Mouse (Mus musculus): ENCODE results near the gene Slc25a35.
A peak's percentile ranks its signal among the peaks of the same experiment; 100 is the strongest.
"Not testable (repeated sequence)": the region's sequence is repeated elsewhere in the genome, so short reads cannot be mapped to it uniquely, and the experiment has no call there.

The Slc25a35 gene

DNA sequence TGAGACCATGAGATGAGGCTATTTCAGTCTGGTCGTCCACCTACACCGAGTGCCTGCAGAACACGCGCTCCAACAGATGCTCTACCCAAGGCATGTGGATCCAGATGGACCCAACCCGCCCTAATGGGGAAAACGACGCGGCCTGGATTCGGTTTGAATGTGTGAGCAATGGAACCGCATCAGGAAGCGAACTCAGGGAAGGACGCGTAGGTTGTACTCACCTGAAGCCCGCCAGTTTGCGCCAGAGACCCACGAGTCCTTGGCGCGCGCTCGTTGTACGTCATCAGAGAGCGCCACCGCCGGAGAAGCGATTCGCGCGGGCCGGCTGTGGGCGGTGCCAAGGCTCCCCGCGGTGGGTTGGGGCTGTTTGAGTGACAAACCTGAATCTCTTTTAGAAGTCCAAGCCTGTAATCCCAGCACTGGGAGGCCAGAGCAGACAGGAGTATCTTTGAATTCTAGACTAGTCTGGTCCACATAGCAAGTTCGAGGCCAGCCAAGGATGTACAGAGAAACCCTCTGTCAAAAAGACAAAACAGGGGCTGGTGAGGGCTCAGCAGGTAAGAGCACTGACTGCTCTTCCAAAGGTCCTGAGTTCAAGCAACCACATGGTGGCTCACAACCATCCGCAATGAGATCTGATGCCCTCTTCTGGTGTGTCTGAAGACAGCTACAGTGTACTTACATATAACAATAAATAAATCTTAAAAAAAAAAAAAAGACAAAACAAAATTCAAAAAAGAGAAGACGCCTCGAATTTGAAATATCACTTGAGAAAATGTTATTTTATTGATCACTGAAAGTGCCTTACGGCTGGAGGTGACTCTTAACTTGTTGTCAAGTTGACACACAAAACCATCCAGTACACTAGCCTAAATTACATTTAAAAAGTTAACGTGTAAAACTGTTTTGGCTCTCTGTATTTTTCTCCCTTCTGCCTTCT, 40.5 kb downstream of the Slc25a35 start, which contains the start of gene Pfas:
Gene Pfas, minus strand, starts transcription at position 279 of the 940 bp plus-strand sequence.
- peak; percentile 95 for DNase-seq

DNA sequence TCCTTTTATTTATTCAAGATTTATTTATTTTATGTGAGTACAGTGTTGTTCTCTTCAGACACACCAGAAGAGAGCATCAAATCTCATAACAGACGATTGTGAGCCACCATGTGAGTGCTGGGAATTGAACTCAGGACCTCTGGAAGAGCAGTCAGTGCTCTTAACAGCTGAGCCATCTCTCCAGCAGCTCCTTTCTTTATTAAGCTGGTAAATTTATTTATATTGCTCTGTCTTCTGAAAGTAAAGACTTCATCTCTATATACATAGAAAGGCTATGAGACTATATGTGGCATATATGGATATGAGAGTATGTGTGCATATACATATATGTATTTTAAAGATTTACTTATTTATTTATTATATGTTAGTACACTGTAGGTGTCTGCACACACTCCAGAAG, 41.6 kb downstream of the Slc25a35 start:
- no peak for DNase-seq

DNA sequence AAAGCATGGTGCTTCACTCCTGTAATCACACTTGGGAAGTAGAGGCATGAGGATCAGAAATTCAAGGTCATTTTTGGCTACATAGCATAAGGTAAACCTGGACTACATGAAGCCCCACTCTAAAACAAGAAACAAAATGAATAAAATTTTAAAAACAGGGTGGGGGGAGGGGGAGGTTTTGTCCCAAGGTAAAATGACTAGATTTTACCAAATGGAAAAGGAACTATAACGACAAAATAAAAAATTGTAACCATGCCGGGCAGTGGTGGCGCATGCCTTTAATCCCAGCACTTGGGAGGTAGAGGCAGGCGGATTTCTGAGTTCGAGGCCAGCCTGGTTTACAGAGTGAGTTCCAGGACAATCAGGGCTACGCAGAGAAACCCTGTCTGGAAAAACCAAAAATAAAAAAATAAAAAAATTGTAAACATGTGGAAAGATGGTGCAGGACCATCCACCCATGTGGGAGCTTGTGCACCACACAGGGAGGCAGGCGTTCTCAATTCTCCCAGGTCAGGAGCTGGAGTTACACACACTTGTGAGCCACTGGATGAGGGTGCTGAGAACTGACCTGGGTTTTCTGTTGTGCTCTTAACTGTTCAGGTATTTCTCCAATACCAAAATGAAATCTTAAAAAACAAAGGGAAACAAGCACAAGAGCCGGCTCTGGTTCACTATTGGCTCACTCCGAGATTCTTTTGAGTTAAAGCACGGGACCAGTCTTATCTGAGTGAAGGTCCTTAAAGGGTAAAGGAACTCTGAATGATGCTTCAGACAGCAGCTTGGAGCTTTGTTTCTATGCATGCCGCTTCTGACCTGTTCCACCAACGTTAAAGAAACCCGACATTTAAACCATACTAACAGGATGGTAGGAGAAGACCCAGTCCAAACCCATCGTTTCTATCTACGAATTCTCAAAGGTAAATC, 42.7 kb downstream of the Slc25a35 start:
- no peak for DNase-seq

DNA sequence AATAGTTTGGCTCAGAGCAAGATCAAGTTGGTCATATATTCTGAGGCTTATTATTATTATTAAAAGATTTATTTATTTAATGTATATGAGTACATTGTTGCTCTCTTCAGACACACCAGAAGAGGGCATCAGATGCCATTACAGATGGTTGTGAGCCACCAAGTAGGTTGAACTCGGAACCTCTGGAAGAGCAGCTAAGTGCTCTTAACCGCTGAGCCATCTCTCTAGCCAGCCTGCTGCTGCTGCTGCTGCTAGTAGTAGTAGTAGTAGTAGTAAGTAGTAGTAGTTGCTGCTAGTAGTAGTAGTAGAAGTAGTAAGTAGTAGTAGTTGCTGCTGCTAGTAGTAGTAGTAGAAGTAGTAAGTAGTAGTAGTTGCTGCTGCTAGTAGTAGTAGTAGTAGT, 43.5 kb downstream of the Slc25a35 start:
- DNase-seq = not testable (repeated sequence)

DNA sequence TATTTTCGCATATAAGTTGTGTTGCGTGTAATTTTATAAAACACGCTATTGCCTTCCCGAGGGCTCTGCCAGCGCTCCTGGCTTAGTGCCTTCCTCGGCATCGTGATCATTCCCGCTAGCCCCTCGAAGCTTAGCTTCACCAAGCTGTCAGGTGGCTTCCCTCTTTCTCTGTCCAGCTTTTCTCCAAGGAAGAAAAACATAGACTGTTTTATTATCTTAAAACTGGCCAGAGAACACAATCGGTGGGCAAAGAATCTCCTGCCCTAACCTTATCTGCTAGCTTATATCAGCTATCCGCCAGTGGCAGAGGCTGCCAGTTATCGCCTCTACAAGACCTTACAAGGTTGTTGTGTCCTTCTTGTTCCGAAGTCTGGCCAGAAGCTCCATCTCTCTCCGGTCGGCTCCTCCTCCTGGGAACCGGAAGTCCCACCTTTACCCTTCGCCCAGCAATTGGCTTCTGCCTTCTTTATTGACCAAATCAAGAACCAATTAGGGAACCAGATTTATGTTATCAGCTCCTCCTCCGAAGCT, 44.2 kb downstream of the Slc25a35 start:
- peak; percentile 95 for DNase-seq

DNA sequence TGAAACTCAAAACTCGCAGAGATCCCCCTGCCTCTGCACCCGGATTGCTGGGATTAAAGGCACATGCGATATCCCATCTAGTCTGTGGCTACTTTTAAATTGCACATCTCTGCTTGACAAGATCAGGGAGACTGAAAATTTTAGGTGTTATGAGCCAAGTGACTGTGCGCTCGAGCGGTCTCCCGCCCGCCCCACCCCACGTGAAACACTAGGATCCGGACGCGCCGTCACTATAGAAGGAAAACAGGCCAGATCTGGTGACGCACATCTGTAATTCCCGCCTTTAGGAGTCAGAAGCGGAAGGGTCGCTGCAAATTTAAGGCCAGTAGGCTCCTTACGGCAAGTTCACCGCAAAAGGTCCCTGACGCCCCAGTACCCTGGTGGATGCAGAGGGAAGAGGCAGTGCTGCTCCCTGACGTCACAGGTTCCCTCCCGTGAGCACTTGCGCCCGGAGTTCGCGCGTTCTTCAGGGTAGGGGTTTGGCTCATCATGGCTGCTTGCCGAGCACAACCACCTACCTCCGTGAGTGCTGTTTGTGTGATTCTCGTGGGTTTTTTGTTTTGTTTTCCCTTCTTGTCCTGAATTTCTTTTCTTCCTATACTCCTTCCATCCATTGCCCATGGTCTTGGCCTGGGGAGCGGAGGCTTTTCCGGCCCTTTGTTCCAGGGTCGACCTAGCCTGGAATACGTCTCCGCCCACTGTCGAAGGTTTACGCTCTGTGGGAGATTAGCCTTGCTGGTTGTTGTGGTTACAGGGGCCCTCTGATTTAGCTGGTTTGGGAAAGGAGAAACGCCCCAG, 47.9 kb downstream of the Slc25a35 start, which contains the start of gene Ctc1:
Gene Ctc1, plus strand, starts transcription at position 268 of the 798 bp plus-strand sequence.
- peak; percentile 95 for DNase-seq

DNA sequence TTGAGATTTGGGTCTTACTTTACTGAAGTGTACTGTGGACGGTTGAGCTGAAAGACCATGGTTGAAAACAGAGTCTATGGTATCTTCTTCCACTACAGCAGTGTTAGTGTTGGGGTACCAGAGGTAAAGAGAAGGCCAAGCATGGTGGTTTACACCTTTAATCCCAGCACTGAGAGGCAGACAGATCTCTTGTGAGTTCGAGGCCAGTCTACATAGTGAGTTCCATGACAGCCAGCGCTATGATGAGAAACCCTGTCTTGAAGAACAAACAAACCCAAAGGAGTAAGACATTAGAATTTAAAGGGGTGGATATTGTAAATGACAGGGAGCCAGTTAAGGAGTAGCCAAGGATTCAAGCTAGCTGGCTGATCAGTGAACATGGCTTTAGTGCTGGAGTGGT, 48.8 kb downstream of the Slc25a35 start:
- DNase-seq = no peak

DNA sequence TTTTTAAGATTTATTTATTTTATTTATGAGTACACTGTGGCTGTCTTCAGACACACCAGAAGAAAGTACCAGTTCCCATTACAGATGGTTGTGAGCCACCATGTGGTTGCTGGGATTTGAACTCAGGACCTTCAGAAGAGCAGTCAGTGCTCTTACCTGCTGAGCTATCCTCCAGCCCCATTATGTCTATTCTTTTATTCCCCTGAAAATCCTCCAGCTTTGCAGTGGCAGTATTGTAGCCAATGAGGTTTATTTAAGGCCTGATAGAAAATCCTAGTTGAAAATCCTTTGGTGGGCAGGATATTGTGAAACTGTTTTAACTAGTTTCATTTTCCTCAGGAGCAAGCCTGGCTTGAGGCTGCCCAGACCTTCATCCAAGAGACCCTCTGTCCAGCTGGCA, 52.8 kb downstream of the Slc25a35 start:
- no peak for DNase-seq
